10 mouse cellular contexts compared by ENCODE assay signal in the genomic region with DNA sequence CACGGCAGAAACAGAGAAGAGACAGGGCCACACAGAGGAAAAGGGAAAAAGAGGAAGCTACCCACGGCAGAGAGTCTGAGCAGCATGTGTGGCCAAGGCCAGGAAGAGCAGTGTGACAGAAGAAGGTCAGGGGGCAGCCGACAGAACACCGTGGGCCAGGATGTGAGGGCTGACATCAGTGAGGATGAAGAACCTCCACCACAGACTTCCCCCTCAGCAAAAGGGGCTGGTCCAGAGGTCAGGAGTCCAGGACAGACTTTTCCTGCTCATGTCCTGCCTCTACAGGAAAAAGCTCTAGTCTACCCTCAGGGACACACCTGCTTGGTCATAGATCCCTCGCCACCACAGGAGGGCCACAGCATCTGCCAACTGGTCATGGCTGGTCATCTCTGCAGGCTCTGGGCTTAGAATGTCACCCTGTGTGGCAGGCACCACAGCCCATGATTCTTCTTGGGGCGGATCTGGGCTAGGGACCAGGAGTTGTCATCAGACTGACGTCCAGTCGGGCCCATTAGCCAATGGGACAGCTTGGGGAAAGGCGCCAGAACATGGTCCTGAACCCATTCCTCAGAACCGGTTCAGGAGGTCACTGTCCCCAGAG.
DNase-seq lines count a peak whose midpoint lies in the region; ATAC-seq and TF ChIP-seq lines count a peak whose summit lies in the region.
"Had no signal": no experiment of that assay in that cellular context is flagged by ENCODE, and none has a peak within 500 bp of the region (broad histone marks: within the 10 kb centered on the region; RNA-seq: fewer than 3 reads in every experiment).

No protein-coding gene starts in this region.

- no peak for ATAC-seq in forebrain, embryonic 11.5 days (replicated peaks; ENCODE audit: low FRiP score)
- no peak for ATAC-seq in lung, postnatal 0 days

- no peak overlapping the region for H3K9ac ChIP-seq in forebrain, embryonic 11.5 days (ENCODE audit: low read length)
- no peak overlapping the region for H3K9ac ChIP-seq in lung, postnatal 0 days (replicated peaks; ENCODE audit: low read depth)
- H3K9ac ChIP-seq: hindbrain, embryonic 15.5 days had no signal

- H3K79me2 ChIP-seq in myocyte (ENCODE audit: control insufficient read depth, insufficient read depth) = peaks cover 40% of the 10 kb centered on the region

- H3ac ChIP-seq in myocyte (ENCODE audit: control insufficient read depth, insufficient read length) = no peak overlapping the region

- H3K4me1 ChIP-seq in forebrain, embryonic 10.5 days = peaks cover 12% of the 10 kb centered on the region
- H3K4me1 ChIP-seq in forebrain, embryonic 11.5 days (replicated peaks; ENCODE audit: control insufficient read depth, insufficient read depth, low read length) = no peaks in the 10 kb centered on the region
- H3K4me1 ChIP-seq in lung, postnatal 0 days (ENCODE audit: insufficient read depth, low read depth, low read length) = peaks cover 30% of the 10 kb centered on the region
- peaks cover 24% of the 10 kb centered on the region for H3K4me1 ChIP-seq in lung, adult 2 months (ENCODE audit: control insufficient read depth, insufficient read depth, low read length)

- TF ChIP-seq CTCF in lung, postnatal 0 days (IDR thresholded peaks at IDR 0.05) = 0 out of 2 replicates have a peak, but pooled peaks have one; percentile 2
- TF ChIP-seq CTCF in lung, adult 2 months (IDR thresholded peaks at IDR 0.05; ENCODE audit: insufficient read depth, low read length) = no peak

- no peaks in the 10 kb centered on the region for H3K9me3 ChIP-seq in forebrain, embryonic 10.5 days
- no peaks in the 10 kb centered on the region for H3K9me3 ChIP-seq in forebrain, embryonic 11.5 days (ENCODE audit: control insufficient read depth, low read length)
- no peaks in the 10 kb centered on the region for H3K9me3 ChIP-seq in lung, postnatal 0 days (ENCODE audit: low read length)
- H3K9me3 ChIP-seq: hindbrain, embryonic 15.5 days had no signal

- H3K27ac ChIP-seq in forebrain, embryonic 10.5 days = peak overlapping the region; percentile 25; the same call in 1 of the 2 replicates
- no peak overlapping the region for H3K27ac ChIP-seq in forebrain, embryonic 11.5 days (ENCODE audit: low read depth, low read length)
- H3K27ac ChIP-seq in lung, postnatal 0 days (ENCODE audit: low read length) = 0 out of 2 replicates have a peak overlapping the region, but pooled peaks have one; percentile 4
- H3K27ac ChIP-seq: hindbrain, embryonic 15.5 days; macrophage had no signal

- no peak overlapping the region for H3K4me2 ChIP-seq in forebrain, embryonic 11.5 days (ENCODE audit: low read depth, low read length, severe bottlenecking)
- no peak overlapping the region for H3K4me2 ChIP-seq in lung, postnatal 0 days (replicated peaks; ENCODE audit: low read depth, low read length)
- H3K4me2 ChIP-seq in myocyte (ENCODE audit: low read depth) = no peak overlapping the region
- H3K4me2 ChIP-seq: hindbrain, embryonic 15.5 days had no signal

- peaks cover 90% of the 10 kb centered on the region for H3K36me3 ChIP-seq in forebrain, embryonic 10.5 days (replicated peaks)
- H3K36me3 ChIP-seq in forebrain, embryonic 11.5 days (ENCODE audit: control insufficient read depth, insufficient read depth, low read length) = peaks cover 2% of the 10 kb centered on the region; the same call in 1 of the 2 replicates
- 0 out of 2 replicates have a peak, but pooled peaks cover 13% of the 10 kb centered on the region for H3K36me3 ChIP-seq in lung, postnatal 0 days (ENCODE audit: insufficient read depth, low read length)
- peaks cover 13% of the 10 kb centered on the region for H3K36me3 ChIP-seq in myocyte (ENCODE audit: control insufficient read depth, insufficient read depth)

- H3K4me3 ChIP-seq in forebrain, embryonic 10.5 days = no peak overlapping the region
- no peak overlapping the region for H3K4me3 ChIP-seq in forebrain, embryonic 11.5 days (ENCODE audit: low read depth, low read length)
- no peak overlapping the region for H3K4me3 ChIP-seq in lung, postnatal 0 days (ENCODE audit: low read depth, low read length)
- no peak overlapping the region for H3K4me3 ChIP-seq in lung, adult 2 months (replicated peaks; ENCODE audit: extremely low read depth, low read depth, low read length)
- no peak overlapping the region for H3K4me3 ChIP-seq in myocyte
- H3K4me3 ChIP-seq: hindbrain, embryonic 15.5 days had no signal

- 83% methylated on average over 10 of the region's 10 CpGs for WGBS in forebrain, embryonic 10.5 days
- 82% methylated on average over 10 of the region's 10 CpGs for WGBS in forebrain, embryonic 11.5 days
- WGBS in lung, postnatal 0 days = 56% methylated on average over 10 of the region's 10 CpGs
- WGBS in lung, adult 2 months = 51% methylated on average over 10 of the region's 10 CpGs

- no peak for DNase-seq in forebrain, embryonic 10.5 days (ENCODE audit: extremely low spot score, low spot score)
- no peak for DNase-seq in forebrain, embryonic 11.5 days (ENCODE audit: low spot score)
- DNase-seq in lung, postnatal 0 days (ENCODE audit: low spot score) = peak; percentile 49
- no peak for DNase-seq in lung, adult 2 months
- DNase-seq in kidney, adult 9 months = peak; percentile 64
- no peak for DNase-seq in frontal cortex, postnatal 25 days (ENCODE audit: low spot score in 2 of 2)
- no peak for DNase-seq in cerebellum, postnatal 14 days

- no peak for TF ChIP-seq POLR2A in lung, adult 2 months (IDR thresholded peaks at IDR 0.05; ENCODE audit: borderline replicate concordance, extremely low read depth, low read depth, low read length)
- no peak for TF ChIP-seq POLR2A in myocyte (IDR thresholded peaks at IDR 0.05; ENCODE audit: insufficient read length, low read depth)

- H3K27me3 ChIP-seq in forebrain, embryonic 10.5 days (ENCODE audit: poor library complexity, severe bottlenecking) = no peaks in the 10 kb centered on the region
- H3K27me3 ChIP-seq in forebrain, embryonic 11.5 days (ENCODE audit: control insufficient read depth, insufficient read depth, low read length) = no peaks in the 10 kb centered on the region
- no peaks in the 10 kb centered on the region for H3K27me3 ChIP-seq in lung, postnatal 0 days (replicated peaks; ENCODE audit: insufficient read depth, low read length)
- no peaks in the 10 kb centered on the region for H3K27me3 ChIP-seq in myocyte (ENCODE audit: control insufficient read depth, insufficient read depth, insufficient read length)
- H3K27me3 ChIP-seq: hindbrain, embryonic 15.5 days had no signal

- no peak for TF ChIP-seq EP300 in lung, postnatal 0 days (IDR thresholded peaks at IDR 0.05)

TF ChIP-seq in myocyte, 11 proteins besides CTCF, POLR2A, EP300 and RAD21:
- TF ChIP-seq USF1 (IDR thresholded peaks at IDR 0.05; ENCODE audit: low read depth) = no peak
- no peak for TF ChIP-seq POLR2AphosphoS2 (IDR thresholded peaks at IDR 0.05; ENCODE audit: insufficient read length, low read depth)
- no peak for TF ChIP-seq SRF (IDR thresholded peaks at IDR 0.05; ENCODE audit: control insufficient read depth, insufficient read length, low read depth)
- peak in 1 of 3 experiments; percentile 60 for TF ChIP-seq MYOG (IDR thresholded peaks at IDR 0.05; ENCODE audit: control insufficient read depth in 1 of 3, insufficient read depth in 1 of 3, insufficient read length in 2 of 3, low read depth in 2 of 3)
- TF ChIP-seq MYOD1 (IDR thresholded peaks at IDR 0.05; ENCODE audit: control insufficient read depth in 1 of 3, insufficient read length in 2 of 3, low read depth in 2 of 3) = peak in 2 of 3 experiments; percentile 31 to 54
- TF ChIP-seq E2F4 (IDR thresholded peaks at IDR 0.05; ENCODE audit: insufficient read depth) = no peak

Comparison
In these comparisons a context has a peak if more than half of its experiments do, and no peak if none do; other contexts are left out.
1. DNase-seq: peak in lung, postnatal 0 days (single experiment) and kidney, adult 9 months (single experiment); none in forebrain, embryonic 10.5 days (single experiment), forebrain, embryonic 11.5 days (single experiment), lung, adult 2 months (single experiment), frontal cortex, postnatal 25 days (0 of 2) and cerebellum, postnatal 14 days (0 of 2).